Mouse (Mus musculus): Measurements from ENCODE around the gene Eif4e1b.

Gene Eif4e1b

GRCm38 (mm10) chr13:54783698-54784097, at the start of gene Eif4e1b:
Gene Eif4e1b (plus strand): TSS chr13:54783998.
- DNase-seq (ENCODE audit: low spot score in 2 of 2), result no peak

- no peak for DNase-seq (ENCODE audit: low spot score in 2 of 2)
Observed at GRCm38 (mm10) chr13:54736931-54737330, 46.9 kb upstream of the Eif4e1b start.

DNA sequence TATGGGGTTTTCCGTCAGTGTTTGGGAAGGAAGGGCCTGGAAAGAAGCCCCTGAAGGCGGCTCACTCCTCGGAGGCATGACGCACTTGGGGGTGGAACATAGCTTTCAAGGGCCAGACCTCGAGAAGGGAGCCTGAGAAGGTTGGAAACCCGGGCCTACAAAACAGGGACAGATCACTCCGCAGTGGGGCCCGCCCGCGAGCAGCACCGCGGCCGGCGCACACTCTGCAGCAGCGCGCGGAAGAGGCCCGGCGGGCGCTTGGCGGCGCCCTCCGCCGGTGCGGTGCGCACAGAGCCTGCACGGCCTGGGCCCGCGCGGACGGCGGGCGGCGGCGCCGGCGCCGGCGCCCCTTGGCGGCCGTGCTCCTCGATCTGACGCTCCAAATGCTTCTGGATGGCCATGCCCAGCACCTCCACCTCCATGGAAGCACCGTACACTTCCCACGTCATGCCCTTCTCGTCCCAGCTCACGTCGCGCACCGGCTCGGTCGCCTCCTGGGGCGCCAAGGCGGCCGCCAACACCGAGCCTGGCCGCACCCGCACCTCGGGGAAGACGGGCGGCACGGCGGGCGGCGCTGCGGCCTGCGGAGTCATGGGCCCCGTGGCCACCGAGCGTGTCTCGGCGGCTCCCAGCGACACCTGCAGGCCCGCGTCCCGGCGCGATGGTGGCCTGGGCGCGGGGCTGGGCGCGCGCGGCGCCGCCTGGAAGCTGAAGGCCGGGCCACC, 46.1 kb upstream of the Eif4e1b start:
- no peak for DNase-seq (ENCODE audit: low spot score in 2 of 2)

DNA sequence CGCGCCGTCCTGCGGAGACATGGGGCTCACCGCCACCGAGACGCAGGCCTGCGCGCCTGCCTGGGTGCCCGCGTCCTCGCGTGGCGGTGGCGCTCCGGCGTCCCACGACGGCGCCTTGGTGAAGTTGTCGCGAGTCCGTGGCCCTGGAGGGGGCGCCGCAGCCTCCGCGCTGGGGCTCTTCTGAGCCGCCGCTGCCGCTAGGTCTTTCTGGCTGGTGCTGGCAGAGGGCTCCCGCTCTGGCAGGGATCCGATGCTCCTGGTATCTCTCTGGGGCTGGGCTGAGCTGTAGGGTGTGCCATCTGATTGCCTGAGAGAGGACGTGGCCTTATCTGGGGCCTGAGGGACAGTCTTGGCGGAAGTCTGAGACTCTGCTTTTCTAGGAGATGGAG, 45.6 kb upstream of the Eif4e1b start:
- no peak for DNase-seq (ENCODE audit: low spot score in 2 of 2)

DNA sequence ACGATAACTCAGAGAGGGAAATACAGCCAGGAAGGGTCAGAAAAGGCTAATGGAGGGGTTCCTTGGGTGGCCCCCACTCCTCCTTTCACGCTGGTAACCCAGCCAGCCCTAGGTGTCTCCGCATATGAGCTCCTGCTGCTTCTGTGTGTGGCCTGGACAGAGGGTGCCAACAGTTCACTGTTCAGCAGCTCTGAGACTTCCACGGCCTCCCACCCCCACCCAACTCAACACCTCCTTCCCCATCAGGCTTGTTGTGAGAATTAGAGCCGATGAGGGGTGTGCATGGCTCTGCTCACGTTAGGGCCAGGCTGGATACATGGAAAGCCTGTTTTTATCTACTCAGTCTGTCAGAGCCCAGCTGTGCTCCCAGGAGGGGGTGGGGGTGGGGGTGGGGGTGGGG, 37.7 kb upstream of the Eif4e1b start:
- DNase-seq (ENCODE audit: low spot score in 2 of 2), result no peak

DNA sequence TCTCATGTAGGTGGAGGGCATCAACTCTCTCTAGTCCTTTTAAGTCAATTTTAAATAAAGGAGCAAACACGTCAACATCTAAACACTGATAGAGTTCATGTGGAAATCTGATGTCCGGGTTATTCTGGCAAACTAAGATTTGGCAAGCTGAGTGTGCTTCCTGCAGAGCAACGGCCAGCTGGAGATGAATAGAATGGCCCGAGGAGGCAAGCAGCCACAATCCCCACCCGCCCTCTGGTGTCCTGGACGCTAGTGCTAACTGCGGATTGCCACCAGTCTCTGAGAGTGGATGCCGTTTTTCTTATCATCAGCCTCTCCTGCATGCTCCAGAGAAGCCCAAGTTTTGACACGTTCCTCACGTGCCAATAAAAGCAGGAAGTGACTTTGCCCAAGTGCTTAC, 36.9 kb upstream of the Eif4e1b start:
- no peak for DNase-seq (ENCODE audit: low spot score in 2 of 2)

DNA sequence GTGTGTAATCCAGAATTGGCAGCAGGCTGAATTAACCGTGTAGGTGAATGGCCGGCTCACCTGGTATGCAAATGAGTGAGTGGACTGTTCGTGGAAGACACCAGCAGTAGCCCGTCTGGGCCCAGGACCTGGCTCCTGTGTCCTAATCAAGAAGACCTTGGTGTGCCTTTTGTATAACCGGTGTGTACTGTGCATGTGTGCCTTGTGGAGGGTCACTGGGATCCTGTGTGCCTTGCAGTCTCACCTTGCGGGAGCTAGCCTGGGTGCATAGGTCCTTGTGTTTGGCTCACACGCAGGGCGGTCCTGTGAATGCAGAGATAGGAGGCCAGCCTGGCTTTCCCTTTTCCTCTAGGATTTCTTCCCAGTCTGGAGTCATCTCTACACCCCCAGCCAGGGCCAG, 35.6 kb upstream of the Eif4e1b start:
- no peak for DNase-seq (ENCODE audit: low spot score in 2 of 2)

- DNase-seq (ENCODE audit: low spot score in 2 of 2), result no peak
Observed at GRCm38 (mm10) chr13:54748721-54749060, 35.1 kb upstream of the Eif4e1b start.

DNA sequence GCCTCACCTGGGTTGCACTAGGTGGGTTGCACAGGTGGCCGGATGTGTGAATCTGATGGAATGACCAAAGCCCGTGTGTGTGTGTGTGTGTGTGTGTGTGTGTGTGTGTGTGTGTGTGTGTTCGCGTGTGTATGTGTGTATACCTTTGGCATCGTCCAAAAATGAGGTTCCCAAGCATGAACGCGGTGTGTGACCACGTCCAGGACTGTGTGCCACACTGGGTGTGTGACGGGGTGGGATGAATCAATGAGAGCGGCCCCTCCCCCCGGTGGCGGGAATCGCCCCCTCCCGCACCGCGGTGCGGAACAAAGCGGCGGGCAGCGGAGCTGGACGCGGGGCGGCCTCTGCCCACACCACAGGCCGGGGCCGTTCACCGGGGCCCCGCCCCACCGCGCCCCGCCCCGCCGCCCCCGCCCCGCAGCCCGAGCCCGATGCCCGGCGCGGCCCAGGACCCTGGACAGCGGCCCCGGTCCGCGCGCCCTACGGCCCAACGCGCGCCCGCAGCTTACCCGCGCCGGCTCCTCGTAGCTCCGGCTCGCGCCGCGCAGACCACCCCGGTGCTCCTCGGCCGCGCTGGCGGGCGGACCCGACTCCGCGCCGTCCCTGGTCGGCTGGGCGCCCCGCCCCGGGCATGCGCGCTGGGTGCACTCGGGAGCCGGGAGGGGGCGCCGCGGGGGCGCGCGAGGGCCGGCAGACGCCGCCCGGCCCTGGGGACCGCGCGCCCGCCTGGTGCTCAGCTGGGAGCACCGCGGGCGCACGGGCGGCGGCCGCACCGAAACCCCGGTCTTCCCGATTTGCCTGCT, 34.5 kb upstream of the Eif4e1b start:
- no peak for DNase-seq (ENCODE audit: low spot score in 2 of 2)

DNA sequence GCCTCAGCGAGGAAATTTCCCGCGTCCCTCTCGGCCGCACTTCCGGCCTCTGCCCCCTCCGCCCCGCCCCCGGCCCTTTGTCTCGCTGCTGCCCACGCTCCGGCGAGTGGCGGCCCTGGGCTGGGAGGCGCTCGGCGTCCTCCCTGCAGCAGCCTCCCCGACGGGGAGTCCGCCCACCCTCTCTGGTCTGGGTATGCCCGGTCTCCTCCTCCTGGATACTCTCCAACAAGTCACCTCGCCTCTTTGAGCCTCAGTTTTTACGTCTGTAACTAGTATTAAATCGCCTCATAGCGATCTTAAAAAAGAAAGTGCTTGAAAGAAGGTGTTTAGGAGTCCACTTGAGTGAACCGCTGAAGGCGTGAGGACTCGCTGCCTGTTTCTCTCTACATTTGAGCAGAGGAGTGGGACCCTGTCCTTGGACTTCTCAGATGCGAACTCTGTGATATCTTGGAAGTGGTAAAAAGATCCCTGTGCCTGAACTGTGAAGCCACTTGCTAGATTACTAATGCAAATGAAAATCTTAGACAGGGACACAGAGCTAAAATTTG, 33.9 kb upstream of the Eif4e1b start, which contains the start of gene Gprin1:
Gprin1 (minus strand) TSS at position 11 of the 548 bp plus-strand sequence.
- no peak for DNase-seq (ENCODE audit: low spot score in 2 of 2)

DNA sequence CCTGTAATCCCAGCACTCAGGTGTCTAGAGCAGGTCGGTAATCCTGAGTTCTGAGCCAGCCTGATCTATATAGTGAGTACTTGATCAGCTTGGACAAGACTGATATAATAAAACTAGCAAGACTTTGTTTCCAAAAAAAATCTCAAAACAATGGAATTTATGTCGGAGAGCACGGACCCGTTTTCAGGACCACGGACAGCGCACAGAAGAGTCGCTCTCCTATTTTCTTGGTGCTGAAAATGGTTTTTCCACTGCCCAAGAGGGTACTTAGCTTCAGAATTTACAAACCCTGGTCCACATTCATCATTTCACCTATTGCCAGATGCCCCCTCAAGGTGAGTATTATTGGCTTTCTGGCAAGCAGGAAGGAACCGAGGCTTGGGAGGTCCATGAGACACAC, 33.1 kb upstream of the Eif4e1b start:
- DNase-seq (ENCODE audit: low spot score in 2 of 2), result no peak

DNA sequence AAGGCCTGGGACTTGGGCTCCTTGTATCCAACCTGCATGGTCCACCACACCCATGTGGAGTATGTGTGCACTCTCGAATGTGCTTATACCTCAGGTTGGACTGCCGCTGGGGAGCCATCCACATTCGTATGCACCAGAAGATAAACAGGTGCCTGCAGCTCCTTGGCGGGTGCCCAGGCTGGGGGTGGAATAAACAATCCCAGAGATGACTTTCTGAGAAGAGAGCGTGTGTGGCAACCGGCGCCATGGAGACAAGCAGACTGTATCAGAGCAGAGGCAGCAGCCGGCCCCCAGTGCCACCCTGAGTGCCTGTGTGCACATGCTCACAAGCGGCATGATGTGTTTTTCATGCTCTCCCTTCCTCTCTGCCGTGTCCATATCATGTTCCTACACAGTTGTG, 31.1 kb upstream of the Eif4e1b start:
- DNase-seq (ENCODE audit: low spot score in 2 of 2), result no peak

- no peak for DNase-seq (ENCODE audit: low spot score in 2 of 2)
Observed at GRCm38 (mm10) chr13:54753733-54754132, 30.1 kb upstream of the Eif4e1b start.

DNA sequence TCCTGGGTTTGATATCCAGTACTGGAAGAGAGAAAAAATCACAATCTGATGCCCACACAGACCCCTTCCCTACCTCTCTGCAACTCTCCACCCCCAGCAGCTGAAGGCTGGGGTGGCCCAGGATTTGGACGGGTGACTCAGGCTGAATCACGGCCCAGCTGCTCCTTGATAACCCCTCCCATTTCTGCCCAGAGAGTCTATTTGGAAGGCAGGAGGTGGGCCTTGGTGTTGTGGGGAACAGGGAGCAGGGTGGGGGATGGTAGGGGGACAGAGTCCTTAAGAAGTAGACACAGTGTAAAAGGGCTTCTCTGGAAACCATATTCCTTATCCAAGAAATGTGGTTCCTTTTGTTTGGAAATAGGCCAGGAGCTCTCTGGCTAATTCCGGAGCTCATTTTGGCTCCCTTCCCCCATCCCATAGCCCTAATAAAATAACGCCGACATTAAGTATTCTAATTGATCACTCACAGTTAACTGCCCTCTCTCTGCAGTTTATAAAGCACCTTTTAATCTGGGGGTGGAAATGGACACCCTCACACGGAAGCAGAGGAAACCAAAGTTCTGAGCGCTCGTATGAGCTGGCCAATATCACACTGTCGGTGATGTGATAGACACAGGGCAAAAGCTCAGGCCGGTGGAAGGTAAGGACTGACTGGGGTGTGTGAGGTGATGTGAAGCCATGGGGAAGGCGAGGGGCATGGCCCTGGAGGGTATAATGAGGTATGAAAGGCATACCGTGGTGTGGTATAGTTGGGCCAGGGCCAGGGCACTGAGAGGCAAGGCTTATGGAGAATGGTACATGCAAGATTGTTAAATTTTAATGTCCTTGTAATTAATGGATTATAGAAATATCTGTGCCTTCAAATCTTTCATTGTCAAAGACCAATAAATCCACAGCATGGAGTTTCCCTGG, 29.4 kb upstream of the Eif4e1b start:
- no peak for DNase-seq (ENCODE audit: low spot score in 2 of 2)

DNA sequence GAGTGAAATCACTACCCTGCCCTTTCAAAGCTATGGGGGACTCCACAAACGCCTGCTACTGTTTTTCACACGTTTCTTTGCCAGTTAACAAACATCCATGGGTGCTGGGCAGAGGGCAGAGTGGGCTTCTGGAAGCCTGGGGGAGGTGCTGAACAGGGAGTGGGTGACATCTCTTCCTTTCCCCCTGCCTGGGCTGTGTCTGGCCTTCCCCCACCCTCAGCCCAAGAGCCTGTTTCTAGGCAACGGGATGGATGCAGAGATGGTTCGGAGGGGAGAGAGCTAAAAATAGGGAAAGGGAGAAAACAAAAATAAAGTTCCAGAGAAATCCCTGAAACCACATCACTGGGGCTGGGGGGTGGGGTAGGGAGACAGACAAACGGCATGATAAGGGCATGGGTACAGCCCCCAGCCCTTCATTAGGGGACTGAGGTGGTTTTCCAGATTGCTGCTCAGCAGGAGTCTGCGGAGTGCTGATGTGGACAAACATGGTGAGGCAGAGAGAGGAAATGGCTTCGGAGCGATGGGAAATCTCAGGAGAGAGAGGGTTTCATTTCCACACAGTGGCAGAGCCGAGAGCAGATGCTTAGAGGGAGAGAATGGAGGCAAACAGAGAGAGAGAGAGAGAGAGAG, 28.5 kb upstream of the Eif4e1b start:
- DNase-seq (ENCODE audit: low spot score in 2 of 2), result no peak

GRCm38 (mm10) chr13:54756156-54756712, 27.6 kb upstream of the Eif4e1b start:
- no peak for DNase-seq (ENCODE audit: low spot score in 2 of 2)

DNA sequence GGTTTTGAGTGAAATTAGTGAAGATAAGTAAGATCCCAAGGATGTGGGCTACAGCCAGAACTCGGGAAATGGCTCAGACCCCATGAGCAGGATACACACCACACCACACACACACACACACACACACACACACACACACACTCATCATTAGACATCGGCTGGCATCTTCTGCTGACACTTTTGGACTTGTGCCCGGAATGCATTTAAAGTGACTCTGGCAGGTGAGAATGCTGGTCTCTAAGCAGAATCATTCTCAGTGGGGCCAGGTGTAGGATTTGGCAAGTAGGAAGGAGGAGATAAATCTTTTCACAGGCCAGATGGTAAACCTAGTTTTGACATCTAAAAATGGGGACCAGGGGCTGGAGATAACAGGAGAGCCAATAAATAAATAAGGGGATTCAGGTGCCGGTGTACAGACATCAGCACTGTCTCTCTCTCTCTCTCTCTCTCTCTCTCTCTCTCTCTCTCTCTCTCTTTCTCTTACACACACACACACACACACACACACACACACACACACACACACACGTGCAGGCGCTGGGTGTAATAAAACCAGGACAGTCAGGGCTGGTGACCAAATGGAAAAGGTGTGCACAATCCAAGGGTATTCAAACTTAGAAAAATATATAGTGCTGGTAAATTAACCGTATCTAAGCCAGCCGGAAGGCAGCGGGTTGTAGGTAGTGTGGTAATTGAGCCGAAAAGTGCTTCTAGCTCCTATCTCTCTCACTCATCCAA, 26.5 kb upstream of the Eif4e1b start:
- no peak for DNase-seq (ENCODE audit: low spot score in 2 of 2)

GRCm38 (mm10) chr13:54758045-54758755, 25.6 kb upstream of the Eif4e1b start:
- DNase-seq (ENCODE audit: low spot score in 2 of 2), result peak; percentile 47 to 74

DNA sequence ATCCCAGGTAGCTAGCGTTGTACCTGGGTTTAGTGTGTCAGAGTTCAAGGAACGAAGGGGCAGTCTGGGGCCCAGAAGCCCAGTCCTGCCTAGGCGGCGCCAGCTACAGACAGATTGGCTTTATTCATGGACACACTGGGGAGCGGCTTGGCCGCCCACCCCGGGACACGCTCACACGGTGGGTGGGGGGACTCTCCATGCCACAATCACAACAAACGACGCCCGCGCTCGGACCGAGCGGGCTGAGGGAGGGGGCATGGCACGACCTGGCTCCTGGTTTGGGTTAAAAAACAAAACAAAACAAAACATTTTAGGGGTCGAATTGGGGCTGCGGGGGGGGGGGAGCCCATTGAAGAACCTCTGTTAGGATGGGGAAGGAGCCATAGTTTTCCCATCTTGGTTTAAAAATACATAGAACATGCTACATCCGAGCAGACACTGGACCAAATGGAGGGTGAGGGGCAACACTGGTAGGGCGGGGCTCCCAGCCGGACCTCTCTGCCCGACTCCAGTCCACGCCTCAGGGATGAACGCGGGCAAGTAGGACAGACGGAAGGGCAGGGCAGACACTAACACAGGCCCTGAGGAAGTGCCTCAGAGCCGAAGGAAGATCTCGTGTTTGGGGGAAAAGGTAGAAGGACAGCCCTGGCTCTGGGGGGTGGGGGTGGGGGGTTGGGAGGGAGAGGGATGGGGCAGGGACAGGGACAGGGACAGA, 24.9 kb upstream of the Eif4e1b start:
- no peak for DNase-seq (ENCODE audit: low spot score in 2 of 2)
